Mouse (Mus musculus) heart, adult 18-20 months (tissue): ENCODE measurements around the gene Madcam1. TPM values are rescaled to one million over a fixed set of nuclear protein-coding genes. Genes with fewer than 3 reads are reported as not detected.

ENCODE experiments used
- DNase-seq, 2 experiments: peaks; one replicate each; pipeline ENCODE4 v3.0.0; 2021 to 2022; ENCODE audit warnings: mixed read lengths in 1 of 2
- long read RNA-seq, 2 experiments: library from polyadenylated mRNA; stranded (forward); transcript quantifications; one replicate each; pipeline ENCODE4 v2.0.0; 2021
- total RNA-seq, 2 experiments: library from RNA; stranded (reverse); gene quantifications; 2 replicates each; pipeline ENCODE4 v1.2.3; 2021

Gene Madcam1
- total RNA-seq = under 1 TPM in 1 of 2 experiments, not detected in 1; 0.21 TPM
- long read RNA-seq, experiment 1 = 0 reads
- long read RNA-seq, experiment 2, partial matches to known transcripts = 0 of 1 reads
- long read RNA-seq, experiment 2, other reads (novel, unspliced or antisense) = 0 of 1 reads

GRCm38 (mm10) chr10:79664131-79664665 is at the start of gene Madcam1:
Gene Madcam1 (plus strand): TSS chr10:79664559.
- DNase-seq = peak in 1 of 2 experiments; percentile 75

DNA sequence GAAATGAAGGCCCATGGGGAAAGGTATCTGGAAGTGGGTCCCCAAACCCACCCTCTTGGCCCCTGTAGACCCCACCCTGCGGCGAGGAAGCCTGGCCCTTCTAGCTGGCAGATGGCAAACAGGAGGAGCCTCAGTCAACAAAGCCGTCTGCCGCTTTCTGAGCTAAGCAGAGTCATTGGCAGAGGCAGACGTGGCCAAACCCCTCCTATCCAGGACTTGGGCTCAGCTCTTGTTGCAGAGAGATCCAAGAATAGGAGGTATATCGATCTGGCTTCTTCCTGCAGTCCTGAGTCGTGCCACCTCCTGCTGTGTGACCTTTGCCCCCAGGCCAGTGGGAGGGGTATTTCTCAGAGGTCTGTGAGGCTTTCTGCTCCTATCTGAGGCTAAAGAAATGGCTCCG is 48.5 kb upstream of the Madcam1 start:
- DNase-seq = no peak

- DNase-seq = no peak
Observed at GRCm38 (mm10) chr10:79616376-79616775, 48.0 kb upstream of the Madcam1 start.

GRCm38 (mm10) chr10:79623950-79624349 is 40.4 kb upstream of the Madcam1 start:
- peak; percentile 54 to 68 for DNase-seq

DNA sequence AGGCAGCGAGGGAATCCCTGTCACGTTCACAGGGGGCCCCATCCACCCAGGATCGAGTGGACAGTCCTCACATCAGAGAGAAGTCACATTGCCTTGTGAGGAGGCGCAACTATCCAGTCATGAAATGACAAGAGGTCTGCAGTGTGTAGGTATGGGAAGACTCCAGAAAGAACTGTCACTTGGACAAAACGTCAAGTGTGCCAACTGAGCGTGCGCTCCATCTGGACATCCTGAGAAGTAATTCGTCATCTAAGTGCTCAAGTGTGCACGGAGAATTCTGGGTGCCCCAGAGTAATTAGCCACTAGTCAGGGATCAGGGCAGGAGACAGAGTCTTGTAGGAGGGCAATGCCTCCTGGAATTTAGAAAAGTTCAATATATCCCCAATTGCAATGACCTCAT is 39.0 kb upstream of the Madcam1 start:
- no peak for DNase-seq

GRCm38 (mm10) chr10:79626156-79626555 is 38.2 kb upstream of the Madcam1 start:
- DNase-seq = no peak

DNA sequence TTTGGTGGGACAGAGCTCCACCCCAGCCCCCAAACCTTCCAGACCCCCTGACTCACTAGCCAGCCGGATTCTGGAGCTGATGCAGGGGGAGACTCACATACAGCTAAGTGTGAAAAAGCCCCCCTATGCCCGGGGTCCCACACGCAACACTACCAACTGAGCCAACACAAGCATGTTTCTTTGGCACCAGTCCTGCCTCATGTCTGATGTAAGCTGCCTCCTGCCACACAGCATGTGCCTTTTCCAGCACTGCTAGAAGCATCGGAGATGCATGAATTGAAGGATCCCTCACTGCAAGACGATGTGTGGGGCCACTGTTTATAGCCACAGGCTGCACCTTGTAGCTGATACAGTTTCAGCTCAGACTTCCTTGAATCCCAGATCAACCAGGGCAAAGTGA is 36.0 kb upstream of the Madcam1 start:
- no peak for DNase-seq

DNA sequence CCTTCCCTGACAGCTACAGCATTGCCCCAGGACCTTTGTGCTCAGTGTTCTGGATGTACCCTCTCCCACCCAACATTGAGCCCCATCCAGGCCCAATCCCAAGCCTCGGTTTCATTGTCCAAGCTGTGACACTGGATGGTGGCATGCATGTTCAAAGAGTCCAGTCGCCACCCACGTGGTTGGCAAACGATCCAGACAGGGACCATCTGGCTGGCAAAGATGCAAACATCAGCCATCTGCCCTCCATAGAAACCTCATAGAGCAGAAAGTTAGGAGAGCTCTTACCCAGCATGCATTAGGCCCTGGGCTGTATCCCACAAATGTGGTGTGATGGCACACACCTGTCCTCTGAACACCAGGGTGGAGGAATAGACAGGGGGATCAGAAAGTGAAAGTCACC is 32.9 kb upstream of the Madcam1 start:
- no peak for DNase-seq

DNA sequence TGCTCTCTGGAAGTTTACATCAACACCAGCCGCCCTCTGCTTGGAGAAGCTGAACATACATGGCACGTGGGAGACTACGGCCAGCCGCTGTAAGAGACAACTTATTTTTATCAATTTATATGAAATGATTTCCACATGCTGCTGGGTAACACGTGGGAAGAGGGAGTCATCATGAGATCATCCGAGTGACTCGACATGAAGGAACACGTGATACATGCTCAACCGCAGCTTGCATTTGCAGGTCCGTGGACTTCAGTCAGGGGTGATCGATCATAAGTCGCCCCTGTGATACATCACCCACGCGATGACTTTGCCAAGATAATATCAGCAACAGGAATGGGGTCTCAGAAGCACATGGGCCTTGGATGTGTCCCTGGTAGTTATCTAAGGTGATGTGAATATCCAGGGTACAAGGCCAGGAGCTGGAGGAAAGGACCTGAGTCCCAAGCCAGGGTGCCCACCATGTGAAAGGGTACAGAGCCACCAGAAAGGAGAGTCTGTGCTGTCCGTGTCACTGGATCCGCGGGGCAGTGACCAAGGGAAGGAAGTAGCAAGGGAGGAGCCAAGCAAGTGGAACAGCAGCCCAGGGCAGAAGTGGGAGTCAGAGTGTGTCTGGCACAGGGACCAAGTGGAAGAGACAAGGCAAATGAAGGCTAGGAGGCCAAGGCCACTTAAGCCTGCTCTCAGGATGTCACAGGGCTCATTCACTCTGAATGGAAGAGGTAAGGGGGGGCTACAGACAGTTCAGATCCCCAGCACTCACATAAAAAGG is 31.2 kb upstream of the Madcam1 start:
- DNase-seq = no peak

DNA sequence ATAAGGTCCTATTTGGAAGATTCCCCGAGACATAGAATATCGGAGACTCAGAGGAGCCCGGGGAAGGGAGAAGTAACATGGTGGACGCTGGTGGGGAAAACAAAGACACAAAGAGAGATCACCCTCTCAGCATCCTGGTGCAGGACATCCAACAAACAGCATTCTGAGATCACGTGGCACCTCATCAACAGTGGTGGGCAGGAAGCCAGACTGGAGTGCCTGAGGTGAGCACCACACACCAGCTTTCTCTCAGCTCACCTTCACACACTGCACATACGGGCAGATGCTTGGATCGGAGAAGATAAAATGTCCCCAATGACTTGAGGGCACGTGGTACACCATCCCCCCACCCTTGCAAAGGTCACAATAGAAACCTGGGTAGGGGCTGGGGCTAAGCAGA is 28.1 kb upstream of the Madcam1 start:
- DNase-seq = no peak

GRCm38 (mm10) chr10:79637128-79638110 is 26.9 kb upstream of the Madcam1 start, which contains the start of gene Shc2:
Gene Shc2 (minus strand): TSS chr10:79637918.
- peak; percentile 21 to 44 for DNase-seq

- DNase-seq = peak; percentile 44 to 58
Observed at GRCm38 (mm10) chr10:79638486-79639204, 25.7 kb upstream of the Madcam1 start.

GRCm38 (mm10) chr10:79645711-79646110 is 18.6 kb upstream of the Madcam1 start, which contains the start of gene Odf3l2:
Gene Odf3l2 (minus strand): TSS chr10:79645738.
- DNase-seq = no peak

- peak; percentile 50 to 86 for DNase-seq
Observed at GRCm38 (mm10) chr10:79649070-79649751, 15.1 kb upstream of the Madcam1 start.

- peak; percentile 45 to 70 for DNase-seq
Observed at GRCm38 (mm10) chr10:79652789-79653188, 11.6 kb upstream of the Madcam1 start.

- DNase-seq = no peak
Observed at GRCm38 (mm10) chr10:79654946-79655395, 9.4 kb upstream of the Madcam1 start.

DNA sequence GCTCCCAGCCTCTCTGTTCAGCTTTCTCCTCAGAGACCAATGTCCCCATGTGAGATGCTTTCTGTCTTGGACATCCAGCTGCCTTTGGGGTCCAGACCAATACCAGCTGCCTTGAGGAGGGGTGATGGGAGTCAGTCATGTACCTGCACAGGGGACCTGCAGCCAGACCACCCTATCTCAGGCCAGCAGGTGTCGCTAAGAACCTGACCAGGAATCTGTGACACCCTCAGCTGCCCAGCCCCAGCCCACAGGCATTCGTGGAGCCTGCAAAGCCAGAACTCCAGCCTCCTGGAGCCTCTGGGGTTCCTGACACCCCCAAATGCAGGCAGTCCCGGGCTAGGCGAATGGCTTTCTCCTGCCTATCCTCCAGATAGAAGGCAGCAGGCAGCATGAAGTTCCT is 5.5 kb upstream of the Madcam1 start:
- DNase-seq = no peak

- no peak for DNase-seq
Observed at GRCm38 (mm10) chr10:79660298-79660697, 4.1 kb upstream of the Madcam1 start.

- no peak for DNase-seq
Observed at GRCm38 (mm10) chr10:79661861-79662260, 2.5 kb upstream of the Madcam1 start.

DNA sequence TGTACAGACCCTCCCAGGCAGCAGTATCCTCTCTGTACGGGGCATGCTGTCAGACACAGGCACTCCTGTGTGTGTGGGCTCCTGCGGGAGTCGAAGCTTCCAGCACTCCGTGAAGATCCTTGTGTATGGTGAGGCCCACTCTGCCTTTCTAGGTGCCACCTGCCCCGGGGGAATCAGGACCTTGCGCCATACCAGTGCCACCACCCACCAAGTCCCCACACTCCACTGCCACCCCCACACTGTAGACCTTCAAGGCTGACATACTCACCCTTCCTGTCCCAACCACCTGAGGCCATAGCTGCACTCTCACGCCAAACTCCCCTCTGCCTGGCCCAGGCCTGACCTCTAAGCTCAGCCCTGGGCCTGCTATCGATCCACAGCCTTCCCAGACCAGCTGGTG is 692 bp downstream of the Madcam1 start:
- no peak for DNase-seq

DNA sequence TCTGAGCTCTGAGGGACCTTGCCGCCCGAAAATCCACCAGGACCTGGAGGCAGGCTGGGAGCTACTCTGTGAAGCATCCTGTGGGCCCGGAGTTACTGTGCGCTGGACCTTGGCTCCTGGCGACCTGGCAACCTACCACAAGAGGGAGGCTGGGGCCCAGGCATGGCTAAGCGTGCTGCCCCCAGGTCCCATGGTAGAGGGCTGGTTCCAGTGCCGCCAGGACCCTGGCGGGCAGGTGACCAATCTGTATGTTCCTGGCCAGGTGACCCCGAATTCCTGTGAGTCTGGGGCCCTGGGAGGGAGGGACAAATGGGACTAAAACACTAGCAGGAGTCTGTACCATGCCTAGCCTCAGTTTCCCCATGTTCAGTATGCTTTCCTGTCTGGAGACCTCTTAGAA is 2.1 kb downstream of the Madcam1 start:
- no peak for DNase-seq
